Mouse (Mus musculus): ENCODE data around the gene Sugp1.
A peak's percentile ranks its signal among the peaks of the same experiment; 100 is the strongest.
"Not testable (repeated sequence)": the region's sequence is repeated elsewhere in the genome, so short reads cannot be mapped to it uniquely, and the experiment has no call there.

The Sugp1 gene

GRCm38 (mm10) chr8:70042583-70043455 lies at the start of gene Sugp1, which contains the start of gene Mau2:
Gene Sugp1 (plus strand): TSS chr8:70042813.
Gene Mau2 (minus strand): TSS chr8:70042734.
- peak; percentile 97 for DNase-seq (ENCODE audit: low spot score)

GRCm38 (mm10) chr8:69995422-69995775 lies 47.2 kb upstream of the Sugp1 start:
- DNase-seq (ENCODE audit: low spot score): no peak

- peak; percentile 100 for DNase-seq (ENCODE audit: low spot score)
Observed at GRCm38 (mm10) chr8:69995776-69996588, 46.6 kb upstream of the Sugp1 start, which contains the start of gene Gatad2a. Gene Gatad2a (minus strand): TSS chr8:69996384.

- DNase-seq (ENCODE audit: low spot score): no peak
Observed at GRCm38 (mm10) chr8:69996589-69997285, 45.9 kb upstream of the Sugp1 start.

GRCm38 (mm10) chr8:69998706-69999105 lies 43.9 kb upstream of the Sugp1 start:
- DNase-seq (ENCODE audit: low spot score): no peak

- DNase-seq (ENCODE audit: low spot score): no peak
Observed at GRCm38 (mm10) chr8:69999236-69999635, 43.4 kb upstream of the Sugp1 start.

GRCm38 (mm10) chr8:70000226-70000625 lies 42.4 kb upstream of the Sugp1 start:
- no peak for DNase-seq (ENCODE audit: low spot score)

GRCm38 (mm10) chr8:70001176-70001891 lies 41.3 kb upstream of the Sugp1 start:
- DNase-seq (ENCODE audit: low spot score): peak; percentile 92

GRCm38 (mm10) chr8:70001892-70002191 lies 40.8 kb upstream of the Sugp1 start:
- DNase-seq (ENCODE audit: low spot score): not testable (repeated sequence)

GRCm38 (mm10) chr8:70003204-70003657 lies 39.4 kb upstream of the Sugp1 start:
- DNase-seq (ENCODE audit: low spot score): no peak

GRCm38 (mm10) chr8:70004345-70004744 lies 38.3 kb upstream of the Sugp1 start:
- no peak for DNase-seq (ENCODE audit: low spot score)

GRCm38 (mm10) chr8:70005178-70005577 lies 37.4 kb upstream of the Sugp1 start:
- DNase-seq (ENCODE audit: low spot score): peak; percentile 82

- DNase-seq (ENCODE audit: low spot score): not testable (repeated sequence)
Observed at GRCm38 (mm10) chr8:70010796-70011195, 31.8 kb upstream of the Sugp1 start.

- no peak for DNase-seq (ENCODE audit: low spot score)
Observed at GRCm38 (mm10) chr8:70012350-70012749, 30.3 kb upstream of the Sugp1 start.

- no peak for DNase-seq (ENCODE audit: low spot score)
Observed at GRCm38 (mm10) chr8:70012763-70013162, 29.9 kb upstream of the Sugp1 start.

- no peak for DNase-seq (ENCODE audit: low spot score)
Observed at GRCm38 (mm10) chr8:70015017-70015416, 27.6 kb upstream of the Sugp1 start.

- DNase-seq (ENCODE audit: low spot score): no peak
Observed at GRCm38 (mm10) chr8:70023596-70023995, 19.0 kb upstream of the Sugp1 start.

- no peak for DNase-seq (ENCODE audit: low spot score)
Observed at GRCm38 (mm10) chr8:70026151-70026550, 16.5 kb upstream of the Sugp1 start.

- DNase-seq (ENCODE audit: low spot score): no peak
Observed at GRCm38 (mm10) chr8:70030255-70030654, 12.4 kb upstream of the Sugp1 start.

- no peak for DNase-seq (ENCODE audit: low spot score)
Observed at GRCm38 (mm10) chr8:70037994-70038393, 4.6 kb upstream of the Sugp1 start.

GRCm38 (mm10) chr8:70041885-70042546 lies 597 bp upstream of the Sugp1 start:
- DNase-seq (ENCODE audit: low spot score): peak; percentile 18
